Mouse (Mus musculus): ENCODE measurements around the gene Irf1. TPM values are rescaled to one million over a fixed set of nuclear protein-coding genes. Genes with fewer than 3 reads are reported as not detected.

Irf1 gene
- polyA plus RNA-seq, 1 experiment from 2014 or later: 7.3 TPM

DNA sequence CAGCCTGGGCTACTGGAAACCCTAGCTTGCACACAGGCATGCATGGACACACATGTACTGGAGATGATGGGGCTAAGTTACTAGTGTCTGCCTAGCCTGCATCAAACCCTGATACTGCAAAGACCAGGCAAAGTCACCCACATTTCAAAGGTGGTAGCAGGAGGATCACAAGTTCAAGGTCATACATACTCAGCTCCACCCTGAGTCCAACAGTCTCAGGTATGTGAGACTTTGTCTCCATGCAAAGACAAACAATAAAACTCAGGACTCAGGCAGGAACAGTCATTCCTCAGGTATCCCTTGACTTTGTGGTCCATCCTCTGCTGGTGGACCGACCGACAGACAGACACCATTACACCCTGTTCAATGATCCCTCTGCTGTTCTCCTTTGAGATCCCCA, 7.4 kb upstream of the Irf1 start:
- no peaks in the 10 kb centered on the region for H3K9me3 ChIP-seq (replicated peaks)
- peaks cover 28% of the 10 kb centered on the region for H3K27me3 ChIP-seq (replicated peaks)
- no peaks in the 10 kb centered on the region for H3K36me3 ChIP-seq
- ATAC-seq: no peak
- H3K4me3 ChIP-seq: peak overlapping the region; percentile 55
- peak overlapping the region; percentile 89 for H3K4me2 ChIP-seq
- H3K9ac ChIP-seq: 0 out of 2 replicates have a peak overlapping the region, but pooled peaks have one; percentile 58
- H3K4me1 ChIP-seq: peaks cover 53% of the 10 kb centered on the region
- H3K27ac ChIP-seq: peak overlapping the region; percentile 42; the same call in 1 of the 2 replicates
- 52% methylated on average over 2 of the region's 2 CpGs for WGBS (ENCODE audit: insufficient replicate concordance)

GRCm38 (mm10) chr11:53762827-53763495, 6.9 kb upstream of the Irf1 start:
- Histone ChIP-seq H3K4me2 (peak overlapping the region; percentile 89), H3K36me3 (no peaks in the 10 kb centered on the region), H3K27ac (peak overlapping the region; percentile 82), H3K27me3 (replicated peaks) (peaks cover 28% of the 10 kb centered on the region), H3K4me3 (peak overlapping the region; percentile 55), H3K9ac (peak overlapping the region; percentile 58), H3K9me3 (replicated peaks) (no peaks in the 10 kb centered on the region), H3K4me1 (peaks cover 49% of the 10 kb centered on the region)
- WGBS (ENCODE audit: insufficient replicate concordance): 3% methylated on average over 23 of the region's 23 CpGs
- ATAC-seq: 0 out of 2 replicates have a peak, but pooled peaks have one; percentile 20

DNA sequence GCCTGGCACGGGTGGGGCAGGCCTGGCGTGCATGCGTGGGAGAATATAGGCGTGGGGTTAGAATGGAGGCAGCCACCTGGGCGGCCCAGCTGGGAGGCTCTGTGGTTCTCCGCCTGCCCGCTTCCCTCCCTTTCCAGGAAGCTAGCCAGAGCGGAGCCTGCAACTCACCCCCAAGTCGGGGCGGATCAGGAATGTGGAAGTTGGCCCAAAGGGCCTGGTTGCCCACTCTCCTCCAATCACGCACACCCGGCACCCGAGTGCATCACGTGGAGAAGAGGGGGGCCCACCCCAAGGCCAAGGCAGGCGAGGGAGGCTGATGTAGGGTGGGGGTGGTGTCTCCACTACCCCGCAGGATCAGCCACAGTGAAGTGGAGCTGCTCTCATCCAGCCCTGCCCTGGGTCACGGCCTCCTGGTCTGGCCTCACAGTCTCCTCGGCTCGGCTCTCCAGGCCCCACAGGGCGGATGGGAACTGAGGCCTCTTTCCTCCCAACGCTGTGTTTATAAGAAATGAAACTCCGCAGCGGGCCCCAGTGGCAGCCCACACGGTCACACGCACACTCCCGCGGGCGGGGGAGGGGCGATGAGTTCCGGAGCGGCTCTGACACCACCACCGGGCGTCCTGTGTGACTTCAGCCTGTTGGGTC, 6.2 kb upstream of the Irf1 start:
- 2% methylated on average over 33 of the region's 33 CpGs for WGBS (ENCODE audit: insufficient replicate concordance)
- H3K9me3 ChIP-seq (replicated peaks): no peaks in the 10 kb centered on the region
- H3K36me3 ChIP-seq: no peaks in the 10 kb centered on the region
- peak; percentile 72 for ATAC-seq
- H3K4me2 ChIP-seq: peak overlapping the region; percentile 89
- peak overlapping the region; percentile 82 for H3K27ac ChIP-seq
- peak overlapping the region; percentile 58 for H3K9ac ChIP-seq
- H3K27me3 ChIP-seq (replicated peaks): peaks cover 32% of the 10 kb centered on the region
- H3K4me1 ChIP-seq: peaks cover 49% of the 10 kb centered on the region
- peak overlapping the region; percentile 55 for H3K4me3 ChIP-seq

- H3K4me3 ChIP-seq: no peak overlapping the region
- H3K36me3 ChIP-seq: no peaks in the 10 kb centered on the region
- 56% methylated on average over 5 of the region's 5 CpGs for WGBS (ENCODE audit: insufficient replicate concordance)
- peak overlapping the region; percentile 89; the same call in 1 of the 2 replicates for H3K4me2 ChIP-seq
- H3K27me3 ChIP-seq (replicated peaks): peaks cover 42% of the 10 kb centered on the region
- H3K27ac ChIP-seq: no peak overlapping the region
- H3K9me3 ChIP-seq (replicated peaks): no peaks in the 10 kb centered on the region
- H3K9ac ChIP-seq: no peak overlapping the region
- peaks cover 45% of the 10 kb centered on the region for H3K4me1 ChIP-seq
- no peak for ATAC-seq
These were observed 5.2 kb upstream of the Irf1 start for GRCm38 (mm10) chr11:53764581-53764980.

DNA sequence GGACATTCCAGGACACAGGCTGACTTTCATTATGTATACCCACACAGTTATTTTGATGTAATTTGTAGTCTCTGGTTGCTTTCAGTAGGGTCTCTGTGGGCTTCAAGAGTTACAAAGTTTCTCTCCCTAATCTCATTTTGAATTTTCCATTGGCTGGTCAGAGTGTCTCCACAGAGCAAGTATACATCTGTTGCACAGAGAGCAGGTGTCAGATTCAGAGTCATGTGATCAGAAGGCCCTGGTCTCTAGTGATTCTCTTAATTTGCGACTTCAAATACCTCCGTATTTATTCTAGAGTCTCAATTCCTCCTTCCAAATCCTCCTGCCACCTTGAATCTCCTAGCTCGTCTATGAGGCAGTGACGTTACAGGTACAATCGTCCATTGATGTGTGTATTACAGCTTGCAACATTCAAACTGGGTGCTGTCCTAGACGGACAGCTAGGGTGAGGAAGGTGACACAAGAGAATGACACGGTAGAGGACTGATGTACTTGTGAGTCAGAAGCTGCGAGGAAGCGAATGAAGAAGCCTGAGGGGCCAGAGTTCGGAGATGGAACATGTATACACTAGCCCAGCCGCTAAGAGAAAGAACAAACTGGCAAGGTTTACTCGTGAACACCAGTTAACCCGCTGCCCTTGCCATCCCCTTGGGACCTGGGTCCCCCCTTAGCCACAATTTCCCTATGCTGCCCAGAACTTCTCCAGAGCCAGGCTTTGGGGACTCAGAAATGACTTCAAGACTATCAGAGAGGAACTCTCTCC, 1.2 kb upstream of the Irf1 start:
- ATAC-seq: no peak
- Histone ChIP-seq H3K27me3 (replicated peaks) (peaks cover 58% of the 10 kb centered on the region), H3K27ac (no peak overlapping the region), H3K4me1 (peaks cover 32% of the 10 kb centered on the region), H3K4me2 (no peak overlapping the region), H3K4me3 (no peak overlapping the region), H3K36me3 (no peaks in the 10 kb centered on the region), H3K9me3 (replicated peaks) (no peaks in the 10 kb centered on the region), H3K9ac (no peak overlapping the region)
- WGBS (ENCODE audit: insufficient replicate concordance): 63% methylated on average over 13 of the region's 13 CpGs

- no peak for ATAC-seq
- Histone ChIP-seq H3K4me2 (peak overlapping the region; percentile 79), H3K9me3 (replicated peaks) (no peaks in the 10 kb centered on the region), H3K4me3 (peak overlapping the region; percentile 61), H3K36me3 (peaks cover 5% of the 10 kb centered on the region; the same call in 1 of the 2 replicates), H3K27ac (no peak overlapping the region), H3K27me3 (replicated peaks) (peaks cover 58% of the 10 kb centered on the region), H3K9ac (no peak overlapping the region), H3K4me1 (peaks cover 26% of the 10 kb centered on the region)
- 47% methylated on average over 12 of the region's 12 CpGs for WGBS (ENCODE audit: insufficient replicate concordance)
These were observed 633 bp upstream of the Irf1 start for GRCm38 (mm10) chr11:53769185-53769576.

DNA sequence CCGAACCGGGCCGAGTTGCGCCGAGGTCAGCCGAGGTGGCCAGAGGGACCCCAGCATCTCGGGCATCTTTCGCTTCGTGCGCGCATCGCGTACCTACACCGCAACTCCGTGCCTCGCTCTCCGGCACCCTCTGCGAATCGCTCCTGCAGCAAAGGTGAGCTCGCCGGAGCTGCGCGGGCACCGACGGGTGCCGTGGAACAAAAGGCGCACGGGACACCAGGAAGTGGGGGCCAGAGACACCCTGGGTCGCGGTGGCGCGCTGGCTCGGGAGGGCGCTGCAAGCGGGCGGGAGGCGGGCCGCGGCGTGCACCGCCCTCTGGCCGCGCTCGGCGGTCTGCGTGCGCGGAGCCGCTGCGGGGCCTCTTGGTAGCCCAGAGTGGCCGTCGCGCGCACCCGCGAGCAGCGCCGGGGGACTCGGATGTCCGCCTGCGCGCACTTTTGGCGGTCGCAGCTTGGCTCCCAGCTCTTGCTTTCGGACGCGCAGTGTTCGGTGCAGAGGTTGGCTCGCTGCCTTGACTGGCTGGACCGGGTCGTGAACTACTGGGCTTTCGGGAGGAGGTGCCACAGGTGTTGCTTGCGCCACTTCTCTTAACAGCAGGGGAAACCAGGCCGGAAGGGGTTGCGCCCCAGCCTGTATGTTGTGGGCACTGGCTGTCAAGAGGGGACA, 444 bp downstream of the Irf1 start:
- 1% methylated on average over 75 of the region's 75 CpGs for WGBS (ENCODE audit: insufficient replicate concordance)
- peaks cover 15% of the 10 kb centered on the region for H3K36me3 ChIP-seq
- H3K9ac ChIP-seq: peak overlapping the region; percentile 48
- peak; percentile 60 for ATAC-seq
- H3K4me2 ChIP-seq: peak overlapping the region; percentile 79
- H3K9me3 ChIP-seq (replicated peaks): no peaks in the 10 kb centered on the region
- H3K4me3 ChIP-seq: peak overlapping the region; percentile 61
- peak overlapping the region; percentile 57 for H3K27ac ChIP-seq
- H3K4me1 ChIP-seq: peaks cover 17% of the 10 kb centered on the region
- H3K27me3 ChIP-seq (replicated peaks): peaks cover 53% of the 10 kb centered on the region

GRCm38 (mm10) chr11:53771001-53771744, 1.4 kb downstream of the Irf1 start:
- Histone ChIP-seq H3K4me1 (peaks cover 17% of the 10 kb centered on the region), H3K9me3 (replicated peaks) (no peaks in the 10 kb centered on the region), H3K9ac (no peak overlapping the region), H3K27me3 (replicated peaks) (peaks cover 53% of the 10 kb centered on the region), H3K4me2 (peak overlapping the region; percentile 79), H3K27ac (no peak overlapping the region), H3K4me3 (peak overlapping the region; percentile 61), H3K36me3 (peaks cover 24% of the 10 kb centered on the region)
- no peak for ATAC-seq
- WGBS (ENCODE audit: insufficient replicate concordance): 64% methylated on average over 11 of the region's 11 CpGs

GRCm38 (mm10) chr11:53772536-53772935, 2.7 kb downstream of the Irf1 start:
- no peak overlapping the region for H3K27ac ChIP-seq
- H3K4me1 ChIP-seq: peaks cover 17% of the 10 kb centered on the region
- 42% methylated on average over 9 of the region's 9 CpGs for WGBS (ENCODE audit: insufficient replicate concordance)
- H3K4me3 ChIP-seq: no peak overlapping the region
- H3K4me2 ChIP-seq: no peak overlapping the region
- no peak overlapping the region for H3K9ac ChIP-seq
- peaks cover 50% of the 10 kb centered on the region for H3K27me3 ChIP-seq (replicated peaks)
- ATAC-seq: no peak
- no peaks in the 10 kb centered on the region for H3K9me3 ChIP-seq (replicated peaks)
- peaks cover 33% of the 10 kb centered on the region for H3K36me3 ChIP-seq

- peaks cover 38% of the 10 kb centered on the region for H3K36me3 ChIP-seq
- peaks cover 50% of the 10 kb centered on the region for H3K27me3 ChIP-seq (replicated peaks)
- H3K4me2 ChIP-seq: no peak within 1 kb of the TSS
- ATAC-seq: no peak
- no peak within 1 kb of the TSS for H3K4me3 ChIP-seq
- H3K27ac ChIP-seq: no peak within 1 kb of the TSS
- H3K9ac ChIP-seq: no peak within 1 kb of the TSS
- 71% methylated on average over 5 of the region's 5 CpGs for WGBS (ENCODE audit: insufficient replicate concordance)
- no peaks in the 10 kb centered on the region for H3K9me3 ChIP-seq (replicated peaks)
- H3K4me1 ChIP-seq: peaks cover 17% of the 10 kb centered on the region
These were observed 3.3 kb downstream of the Irf1 start, which contains the start of gene Gm17334 for GRCm38 (mm10) chr11:53773087-53773486. Gm17334 (minus strand) TSS chr11:53773187.

All from liver, embryonic 12.5 days (tissue).